ENCODE assay signal across 10 mouse cellular contexts in genomic region chr12:110203271-110204014, GRCm38 (mm10).
A peak's percentile ranks its signal among the peaks of the same experiment; 100 is the strongest.
DNase-seq lines count a peak whose midpoint lies in the region; ATAC-seq and TF ChIP-seq lines count a peak whose summit lies in the region.
"Had no signal": no experiment of that assay in that cellular context is flagged by ENCODE, and none has a peak within 500 bp of the region (broad histone marks: within the 10 kb centered on the region; RNA-seq: fewer than 3 reads in every experiment).

No protein-coding gene starts in this region.

- H3K9me3 ChIP-seq in heart, embryonic 12.5 days (replicated peaks), result no peaks in the 10 kb centered on the region
- H3K9me3 ChIP-seq in lung, embryonic 16.5 days (ENCODE audit: control insufficient read depth, low read length), result no peaks in the 10 kb centered on the region
- no peaks in the 10 kb centered on the region for H3K9me3 ChIP-seq in hindbrain, postnatal 0 days (ENCODE audit: low read length)
- H3K9me3 ChIP-seq in forebrain, embryonic 11.5 days (ENCODE audit: control insufficient read depth, low read length), result no peaks in the 10 kb centered on the region
- no peaks in the 10 kb centered on the region for H3K9me3 ChIP-seq in hindbrain, embryonic 14.5 days (ENCODE audit: control insufficient read depth, low read length)

- DNase-seq in heart, adult 9 months (ENCODE audit: low spot score in 2 of 2), result peak; percentile 35 to 39
- DNase-seq in 3134 (ENCODE audit: extremely low read depth, insufficient read length, low spot score), result peak; percentile 76
- peak; percentile 73 for DNase-seq in adrenal gland, postnatal 14 days
- DNase-seq in hindbrain, postnatal 0 days (ENCODE audit: low spot score), result no peak
- no peak for DNase-seq in forebrain, embryonic 11.5 days (ENCODE audit: low spot score)
- DNase-seq in hindbrain, embryonic 14.5 days (ENCODE audit: low spot score), result no peak
- DNase-seq: retina, postnatal 1 day had no signal

- no peaks in the 10 kb centered on the region for H3K36me3 ChIP-seq in heart, embryonic 12.5 days
- H3K36me3 ChIP-seq in lung, embryonic 16.5 days (ENCODE audit: control insufficient read depth, insufficient read depth, low read length), result no peaks in the 10 kb centered on the region
- H3K36me3 ChIP-seq in hindbrain, postnatal 0 days (ENCODE audit: insufficient read depth, low read length), result no peaks in the 10 kb centered on the region
- no peaks in the 10 kb centered on the region for H3K36me3 ChIP-seq in forebrain, embryonic 11.5 days (ENCODE audit: control insufficient read depth, insufficient read depth, low read length)
- H3K36me3 ChIP-seq in hindbrain, embryonic 14.5 days (replicated peaks; ENCODE audit: control insufficient read depth, insufficient read depth), result no peaks in the 10 kb centered on the region

- H3K9ac ChIP-seq in heart, embryonic 12.5 days, result no peak overlapping the region
- H3K9ac ChIP-seq in lung, embryonic 16.5 days (ENCODE audit: low read length), result no peak overlapping the region
- H3K9ac ChIP-seq in hindbrain, postnatal 0 days (replicated peaks; ENCODE audit: low read length), result no peak overlapping the region
- no peak overlapping the region for H3K9ac ChIP-seq in forebrain, embryonic 11.5 days (ENCODE audit: low read length)
- H3K9ac ChIP-seq in hindbrain, embryonic 14.5 days, result no peak overlapping the region

- WGBS in heart, embryonic 12.5 days, result 67% methylated on average over 13 of the region's 13 CpGs
- 35% methylated on average over 13 of the region's 13 CpGs for WGBS in lung, embryonic 16.5 days
- 82% methylated on average over 13 of the region's 13 CpGs for WGBS in hindbrain, postnatal 0 days
- 86% methylated on average over 13 of the region's 13 CpGs for WGBS in forebrain, embryonic 11.5 days
- 86% methylated on average over 13 of the region's 13 CpGs for WGBS in hindbrain, embryonic 14.5 days

- ATAC-seq in heart, embryonic 12.5 days (ENCODE audit: insufficient number of reproducible peaks, low FRiP score), result no peak
- ATAC-seq in lung, embryonic 16.5 days (ENCODE audit: low read depth), result peak; percentile 65
- no peak for ATAC-seq in hindbrain, postnatal 0 days
- no peak for ATAC-seq in forebrain, embryonic 11.5 days (replicated peaks; ENCODE audit: low FRiP score)
- no peak for ATAC-seq in hindbrain, embryonic 14.5 days (ENCODE audit: low FRiP score)

- H3K4me3 ChIP-seq in heart, embryonic 12.5 days, result no peak overlapping the region
- H3K4me3 ChIP-seq in lung, embryonic 16.5 days (ENCODE audit: low read length), result no peak overlapping the region
- no peak overlapping the region for H3K4me3 ChIP-seq in hindbrain, postnatal 0 days (ENCODE audit: low read length)
- no peak overlapping the region for H3K4me3 ChIP-seq in forebrain, embryonic 11.5 days (ENCODE audit: low read depth, low read length)
- H3K4me3 ChIP-seq in hindbrain, embryonic 14.5 days (replicated peaks; ENCODE audit: low read length), result no peak overlapping the region

- H3K27ac ChIP-seq in heart, embryonic 12.5 days (ENCODE audit: poor library complexity, severe bottlenecking), result no peak overlapping the region
- H3K27ac ChIP-seq in lung, embryonic 16.5 days (ENCODE audit: low read length), result peak overlapping the region; percentile 26
- no peak overlapping the region for H3K27ac ChIP-seq in hindbrain, postnatal 0 days
- no peak overlapping the region for H3K27ac ChIP-seq in forebrain, embryonic 11.5 days (ENCODE audit: low read depth, low read length)
- no peak overlapping the region for H3K27ac ChIP-seq in hindbrain, embryonic 14.5 days
- H3K27ac ChIP-seq: macrophage had no signal

- H3K4me1 ChIP-seq in heart, embryonic 12.5 days (replicated peaks), result 0 out of 2 replicates have a peak, but pooled peaks cover 7% of the 10 kb centered on the region
- H3K4me1 ChIP-seq in lung, embryonic 16.5 days (replicated peaks; ENCODE audit: control insufficient read depth, insufficient read depth, low read length), result peaks cover 27% of the 10 kb centered on the region
- H3K4me1 ChIP-seq in hindbrain, postnatal 0 days (ENCODE audit: insufficient read depth, low read length), result peaks cover 4% of the 10 kb centered on the region
- no peaks in the 10 kb centered on the region for H3K4me1 ChIP-seq in forebrain, embryonic 11.5 days (replicated peaks; ENCODE audit: control insufficient read depth, insufficient read depth, low read length)
- no peaks in the 10 kb centered on the region for H3K4me1 ChIP-seq in hindbrain, embryonic 14.5 days (replicated peaks; ENCODE audit: control insufficient read depth, insufficient read depth, low read length)

- H3K4me2 ChIP-seq in heart, embryonic 12.5 days, result no peak overlapping the region
- H3K4me2 ChIP-seq in lung, embryonic 16.5 days (ENCODE audit: low read depth, low read length), result no peak overlapping the region
- no peak overlapping the region for H3K4me2 ChIP-seq in hindbrain, postnatal 0 days (ENCODE audit: low read depth, low read length)
- no peak overlapping the region for H3K4me2 ChIP-seq in forebrain, embryonic 11.5 days (ENCODE audit: low read depth, low read length, severe bottlenecking)
- H3K4me2 ChIP-seq in hindbrain, embryonic 14.5 days (replicated peaks), result no peak overlapping the region

- no peak for TF ChIP-seq CTCF in hindbrain, postnatal 0 days (IDR thresholded peaks at IDR 0.05; ENCODE audit: low read depth)

- peaks cover 24% of the 10 kb centered on the region for H3K27me3 ChIP-seq in heart, embryonic 12.5 days (replicated peaks)
- H3K27me3 ChIP-seq in lung, embryonic 16.5 days (ENCODE audit: control insufficient read depth, insufficient read depth, low read depth, low read length), result no peaks in the 10 kb centered on the region
- H3K27me3 ChIP-seq in hindbrain, postnatal 0 days (ENCODE audit: insufficient read depth, low read length), result no peaks in the 10 kb centered on the region
- no peaks in the 10 kb centered on the region for H3K27me3 ChIP-seq in forebrain, embryonic 11.5 days (ENCODE audit: control insufficient read depth, insufficient read depth, low read length)
- H3K27me3 ChIP-seq in hindbrain, embryonic 14.5 days (ENCODE audit: control insufficient read depth, insufficient read depth, low read length), result no peaks in the 10 kb centered on the region

Comparison
In these comparisons a context has a peak if more than half of its experiments do, and no peak if none do; other contexts are left out.
1. DNase-seq: peak in heart, adult 9 months (2 of 2), 3134 (single experiment) and adrenal gland, postnatal 14 days (single experiment); none in hindbrain, postnatal 0 days (single experiment), forebrain, embryonic 11.5 days (single experiment) and hindbrain, embryonic 14.5 days (single experiment).